Mouse (Mus musculus): ENCODE measurements at regions not wholly inside any gene's neighbourhood (a gene's known extent, or its start where the extent isn't known, plus 50 kb on each side); places are given as distances from the start of the nearest gene placed in this dataset.

- Histone ChIP-seq H3K27ac (ENCODE audit: low read depth, low read length) (no peak overlapping the region), H3K27me3 (ENCODE audit: control insufficient read depth, insufficient read depth, low read length) (peaks cover 2% of the 10 kb centered on the region; the same call in 1 of the 2 replicates), H3K9me3 (ENCODE audit: control insufficient read depth, low read length) (no peaks in the 10 kb centered on the region), H3K4me1 (replicated peaks; ENCODE audit: control insufficient read depth, insufficient read depth, low read length) (peaks cover 2% of the 10 kb centered on the region; the same call in 1 of the 2 replicates), H3K4me3 (ENCODE audit: low read depth, low read length) (no peak overlapping the region), H3K36me3 (ENCODE audit: control insufficient read depth, insufficient read depth, low read length) (no peaks in the 10 kb centered on the region), H3K9ac (ENCODE audit: low read length) (no peak overlapping the region), H3K4me2 (ENCODE audit: low read depth, low read length, severe bottlenecking) (no peak overlapping the region)
- ATAC-seq (replicated peaks; ENCODE audit: low FRiP score) (no peak), DNase-seq (ENCODE audit: low spot score) (no peak)
- 84% methylated on average over 9 of the region's 9 CpGs for WGBS
Observed at GRCm38 (mm10) chr10:111921492-111921891, 51.0 kb upstream of the Krr1 start.
